Mouse (Mus musculus) limb, embryonic 14.5 days (tissue): ENCODE results near the gene Tldc1. TPM values are rescaled to one million over a fixed set of nuclear protein-coding genes. Genes with fewer than 3 reads are reported as not detected.

Source experiments
- ATAC-seq: fragments of 200-750 bp; cut with Nextera tagmentation; 2 replicates; pipeline ENCODE4 v1.8.0; 2017; ENCODE audit warnings: low read depth, moderate number of reproducible peaks, moderate TSS enrichment; ENCODE audit not compliant: low FRiP score
- DNase-seq: peaks from one replicate; pipeline ENCODE4 v3.0.0-alpha.2; 2015; ENCODE audit warnings: low spot score
- H3K27ac ChIP-seq: fragments of 300-500 bp; sonication (generic); replicated peaks from 2 replicates; pipeline ENCODE4 v1.5.1; 2014; ENCODE audit warnings: low read depth, mild to moderate bottlenecking, low read length, moderate library complexity, mixed read lengths
- H3K27me3 ChIP-seq: fragments of 300-500 bp; sonication (generic); 2 replicates; pipeline ENCODE4 v1.6.1; 2014; ENCODE audit warnings: low read length, mixed read lengths; ENCODE audit not compliant: control insufficient read depth, insufficient read depth
- H3K36me3 ChIP-seq: fragments of 300-500 bp; sonication (generic); 2 replicates; pipeline ENCODE4 v1.6.1; 2014; ENCODE audit warnings: mild to moderate bottlenecking, low read length, moderate library complexity, mixed read lengths; ENCODE audit not compliant: control insufficient read depth, insufficient read depth
- H3K4me1 ChIP-seq: fragments of 300-500 bp; sonication (generic); 2 replicates; pipeline ENCODE4 v1.6.1; 2014; ENCODE audit warnings: antibody characterized with exemption, low read length, mixed read lengths; ENCODE audit not compliant: control insufficient read depth, insufficient read depth
- H3K4me2 ChIP-seq: fragments of 300-500 bp; sonication (generic); replicated peaks from 2 replicates; pipeline ENCODE4 v1.6.1; 2014; ENCODE audit warnings: low read depth, mild to moderate bottlenecking, low read length, moderate library complexity; ENCODE audit not compliant: severe bottlenecking
- H3K4me3 ChIP-seq: fragments of 300-500 bp; sonication (generic); replicated peaks from 2 replicates; pipeline ENCODE4 v1.5.1; 2014; ENCODE audit warnings: low read length
- H3K9ac ChIP-seq: fragments of 300-500 bp; sonication (generic); 2 replicates; pipeline ENCODE4 v1.6.1; 2014; ENCODE audit warnings: mild to moderate bottlenecking, low read depth, low read length, moderate library complexity; ENCODE audit not compliant: severe bottlenecking
- H3K9me3 ChIP-seq: fragments of 300-500 bp; sonication (generic); 2 replicates; pipeline ENCODE4 v1.6.1; 2016; ENCODE audit warnings: low read length; ENCODE audit not compliant: control insufficient read depth
- POLR2A ChIP-seq: fragments of 200-500 bp; IDR thresholded peaks from 2 replicates; pipeline ENCODE4 v1.8.0; 2012; ENCODE audit warnings: inconsistent platforms, mild to moderate bottlenecking, moderate library complexity, borderline replicate concordance; ENCODE audit not compliant: insufficient read depth, insufficient read length; ENCODE audit errors: extremely low read depth
- WGBS: fragments of 180-500 bp; shearing (Covaris S2); extraction: QIAGEN DNeasy Blood & Tissue Kit; methylation state at CpG from one replicate; pipeline ENCODE4 v1.1.7; 2014; 5-methylcytosine and 5-hydroxymethylcytosine counted together
- polyA plus RNA-seq, 2 experiments: library from polyadenylated mRNA; depleted of rRNA in 1 of 2; stranded (reverse) in 1 of 2; unstranded in 1 of 2; fragments of >200 nt; fragmentation: Nextera tagmentation in 1 of 2; extraction: Ambion mirVana in 1 of 2; gene quantifications; 2 replicates each; pipeline versions ENCODE4 v1.2.1 to v1.2.3; 2012 to 2014

Tldc1 gene
- polyA plus RNA-seq, 2 experiments: 5.1 to 10.6 TPM

GRCm38 (mm10) chr8:119801168-119801567 is 23.0 kb upstream of the Tldc1 start:
- H3K4me3 ChIP-seq: no peak overlapping the region
- H3K36me3 ChIP-seq: no peaks in the 10 kb centered on the region
- DNase-seq (no peak), ATAC-seq (no peak)
- no peak overlapping the region for H3K9ac ChIP-seq
- no peaks in the 10 kb centered on the region for H3K27me3 ChIP-seq
- no peaks in the 10 kb centered on the region for H3K9me3 ChIP-seq
- 15% methylated on average over 4 of the region's 4 CpGs for WGBS
- H3K27ac ChIP-seq: no peak overlapping the region
- H3K4me1 ChIP-seq: peaks cover 16% of the 10 kb centered on the region
- H3K4me2 ChIP-seq: no peak overlapping the region
- TF ChIP-seq POLR2A: no peak

- peaks cover 16% of the 10 kb centered on the region for H3K4me1 ChIP-seq
- no peaks in the 10 kb centered on the region for H3K27me3 ChIP-seq
- DNase-seq: no peak
- ATAC-seq: no peak
- no peak for TF ChIP-seq POLR2A
- H3K9ac ChIP-seq: 0 out of 2 replicates have a peak overlapping the region, but pooled peaks have one; percentile 0
- H3K9me3 ChIP-seq: no peaks in the 10 kb centered on the region
- peak overlapping the region; percentile 47 for H3K4me2 ChIP-seq
- no peak overlapping the region for H3K4me3 ChIP-seq
- H3K36me3 ChIP-seq: no peaks in the 10 kb centered on the region
- WGBS: 59% methylated on average over 2 of the region's 2 CpGs
- peak overlapping the region; percentile 83 for H3K27ac ChIP-seq
These were observed 20.7 kb upstream of the Tldc1 start for GRCm38 (mm10) chr8:119798965-119799264.

DNA sequence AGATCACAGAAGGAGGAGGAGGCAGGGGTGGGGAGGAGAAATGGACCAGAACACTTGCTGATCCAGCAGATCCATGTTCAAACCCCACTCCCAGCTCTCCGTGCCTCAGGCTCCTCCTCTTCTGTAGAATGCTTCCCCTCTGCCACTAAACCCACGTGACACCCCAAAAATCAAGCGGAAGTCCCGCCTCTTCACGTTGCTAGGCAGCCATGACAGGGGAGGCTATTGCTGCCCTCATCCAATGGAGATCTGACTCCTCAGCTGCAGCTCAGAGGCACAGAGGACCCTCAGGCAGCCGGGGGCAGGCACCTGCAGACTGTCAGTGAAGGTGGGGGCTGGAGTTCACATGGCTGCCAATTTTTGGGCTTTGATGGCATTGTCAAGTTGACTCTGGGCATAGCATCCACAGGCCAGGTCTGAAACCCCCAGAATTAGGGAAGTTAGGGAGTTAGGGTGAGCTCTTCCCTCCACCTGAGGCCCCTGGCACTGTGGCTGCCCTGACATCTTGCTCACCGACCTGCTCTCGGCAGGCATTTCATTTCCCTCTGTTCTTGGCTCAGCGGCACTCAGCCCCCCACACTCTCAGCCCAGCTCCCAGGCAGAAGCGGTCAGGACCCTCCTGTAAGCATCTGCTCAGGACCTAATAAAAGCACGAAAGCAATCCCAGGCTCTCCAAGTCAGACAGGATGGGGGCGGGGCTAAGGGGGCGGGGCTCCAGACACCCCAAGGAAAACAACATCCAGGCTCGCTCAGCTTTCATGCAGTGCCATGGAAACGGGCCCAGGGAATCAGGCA is 20.2 kb upstream of the Tldc1 start:
- H3K9ac ChIP-seq: 0 out of 2 replicates have a peak overlapping the region, but pooled peaks have one; percentile 0
- peak; percentile 76 for DNase-seq
- no peak for TF ChIP-seq POLR2A
- H3K9me3 ChIP-seq: no peaks in the 10 kb centered on the region
- H3K4me2 ChIP-seq: peak overlapping the region; percentile 47
- H3K4me1 ChIP-seq: peaks cover 16% of the 10 kb centered on the region
- H3K36me3 ChIP-seq: no peaks in the 10 kb centered on the region
- no peaks in the 10 kb centered on the region for H3K27me3 ChIP-seq
- peak; percentile 91 for ATAC-seq
- H3K4me3 ChIP-seq: no peak overlapping the region
- peak overlapping the region; percentile 83 for H3K27ac ChIP-seq
- WGBS: 3% methylated on average over 15 of the region's 15 CpGs

DNA sequence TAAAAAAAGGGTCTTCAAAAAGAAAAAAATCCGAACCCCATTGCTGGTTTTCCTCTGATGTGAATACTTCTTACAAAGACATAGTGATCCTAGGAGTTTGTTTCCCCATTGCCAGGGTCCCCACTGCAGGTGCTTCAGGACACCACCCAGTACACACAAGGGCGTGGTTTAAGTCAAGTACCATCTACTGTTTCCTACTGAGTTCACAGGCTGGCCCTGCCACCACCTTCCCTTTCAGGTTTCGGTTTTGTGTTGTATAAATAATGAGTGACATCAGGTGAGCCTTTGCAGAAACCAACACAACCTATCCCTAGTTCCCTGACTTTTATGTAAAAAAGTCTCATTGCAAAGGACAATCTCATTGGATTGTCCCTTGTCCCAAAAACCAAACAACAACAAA is 17.4 kb upstream of the Tldc1 start:
- 81% methylated on average over 3 of the region's 3 CpGs for WGBS
- Histone ChIP-seq H3K27ac (no peak overlapping the region), H3K9ac (no peak overlapping the region), H3K27me3 (no peaks in the 10 kb centered on the region), H3K36me3 (no peaks in the 10 kb centered on the region), H3K9me3 (no peaks in the 10 kb centered on the region), H3K4me1 (peaks cover 23% of the 10 kb centered on the region), H3K4me3 (no peak overlapping the region), H3K4me2 (no peak overlapping the region)
- TF ChIP-seq POLR2A: no peak
- ATAC-seq (no peak), DNase-seq (no peak)

DNA sequence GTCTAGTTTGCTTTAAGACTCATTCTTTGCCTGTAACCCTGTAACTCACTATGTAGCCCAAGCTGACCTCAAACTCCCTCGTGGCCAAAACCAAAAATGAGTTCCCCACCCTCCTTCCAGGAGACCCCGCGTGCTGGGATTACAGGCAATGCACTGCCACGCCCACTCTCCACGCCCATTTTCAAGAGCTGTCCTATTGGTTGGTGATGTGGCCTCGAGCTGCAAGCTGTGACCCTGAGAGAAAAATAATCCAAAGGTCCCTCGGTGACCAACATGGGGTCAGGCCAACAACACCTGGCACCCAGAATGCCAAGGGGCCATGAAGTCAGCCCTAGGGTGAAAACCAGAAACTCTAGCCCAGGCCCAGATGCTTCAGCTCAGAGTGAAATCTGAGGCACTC is 16.5 kb upstream of the Tldc1 start:
- Histone ChIP-seq H3K36me3 (no peaks in the 10 kb centered on the region), H3K4me1 (peaks cover 23% of the 10 kb centered on the region), H3K4me2 (no peak overlapping the region), H3K9ac (no peak overlapping the region), H3K27me3 (no peaks in the 10 kb centered on the region), H3K9me3 (no peaks in the 10 kb centered on the region), H3K4me3 (no peak overlapping the region), H3K27ac (no peak overlapping the region)
- no peak for TF ChIP-seq POLR2A
- no peak for ATAC-seq
- 39% methylated on average over 7 of the region's 7 CpGs for WGBS
- DNase-seq: no peak
